Mouse (Mus musculus) kidney, postnatal 10 days (tissue): ENCODE data around the gene Clec2l.

Experiments used
- DNase-seq: peaks from one replicate; pipeline ENCODE4 v3.0.0; 2021; ENCODE audit warnings: mixed read lengths

Gene Clec2l

DNA sequence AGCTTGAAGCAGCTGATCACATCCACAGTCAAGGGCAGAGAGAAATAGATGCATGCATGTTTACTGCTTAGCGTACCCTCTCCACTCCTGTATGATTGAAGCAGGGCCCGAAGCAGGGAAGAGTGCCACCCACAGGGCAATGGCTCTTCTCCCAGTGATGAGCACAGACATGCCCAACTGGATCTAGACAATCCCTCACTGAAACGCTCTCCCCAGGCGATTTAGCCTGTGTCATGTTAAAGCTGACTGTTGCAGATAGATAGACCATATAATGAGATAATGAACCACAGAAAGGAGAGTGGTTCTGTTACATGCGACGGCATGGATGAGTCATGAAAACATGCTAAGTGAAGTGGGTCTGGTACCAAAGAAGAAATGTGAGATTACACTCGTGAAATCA lies 8.4 kb downstream of the Clec2l start:
- DNase-seq: no peak

DNA sequence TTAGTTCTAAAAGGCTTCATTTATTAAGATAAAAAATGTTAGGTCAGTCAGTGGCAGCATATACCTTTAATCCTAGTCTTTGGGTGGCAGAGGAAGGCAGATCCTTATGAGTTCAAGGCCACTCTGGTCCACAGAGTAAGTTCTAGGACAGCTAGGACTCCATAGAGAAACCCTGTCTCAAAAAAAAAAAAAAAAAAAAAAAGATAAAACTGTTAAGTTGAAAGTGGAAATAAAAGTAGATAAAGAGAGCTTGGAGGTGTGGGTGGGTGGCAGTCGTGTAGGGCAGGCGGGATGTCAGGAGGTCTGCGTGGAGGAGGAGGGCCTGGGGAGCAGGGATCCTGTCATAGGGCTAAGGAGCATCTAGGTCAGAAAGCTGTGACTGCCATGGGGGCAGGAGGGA lies 9.1 kb downstream of the Clec2l start:
- no peak for DNase-seq

DNA sequence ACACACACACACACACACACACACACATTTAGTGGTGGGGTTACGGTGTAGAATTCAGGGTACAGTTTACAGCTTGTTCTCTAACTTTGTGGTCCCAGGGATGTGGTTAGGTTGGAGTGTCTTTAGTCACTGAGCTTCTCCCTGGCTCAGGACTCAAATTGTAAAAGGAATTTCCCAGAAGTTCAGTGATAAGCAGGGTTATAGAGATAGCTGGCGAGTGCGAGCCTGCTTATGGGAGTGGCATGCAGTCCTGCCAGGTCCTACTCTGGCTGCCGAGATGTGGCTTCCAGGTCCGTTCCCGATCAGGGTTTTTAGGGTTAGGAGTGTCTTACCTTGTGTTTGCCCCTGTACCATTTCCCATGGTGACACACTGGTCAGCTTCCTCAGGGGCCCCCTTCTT lies 13.3 kb downstream of the Clec2l start:
- no peak for DNase-seq

DNA sequence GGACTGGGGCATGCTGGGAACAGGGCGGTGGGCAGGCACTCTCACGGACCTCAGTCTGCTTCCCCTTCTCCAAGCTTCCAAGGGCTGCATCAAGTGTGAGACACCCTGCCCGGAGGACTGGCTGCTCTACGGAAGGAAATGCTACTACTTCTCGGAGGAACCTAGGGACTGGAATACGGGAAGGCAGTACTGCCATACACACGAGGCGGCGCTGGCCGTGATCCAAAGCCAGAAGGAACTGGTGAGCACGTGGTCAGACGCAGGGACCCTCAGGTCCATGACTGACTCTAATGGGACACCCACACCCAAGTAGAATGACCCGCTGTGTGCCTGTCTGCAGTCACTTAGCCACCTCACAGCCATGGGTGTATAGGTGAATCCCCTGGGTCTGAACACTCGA lies 13.9 kb downstream of the Clec2l start:
- peak; percentile 17 for DNase-seq

DNA sequence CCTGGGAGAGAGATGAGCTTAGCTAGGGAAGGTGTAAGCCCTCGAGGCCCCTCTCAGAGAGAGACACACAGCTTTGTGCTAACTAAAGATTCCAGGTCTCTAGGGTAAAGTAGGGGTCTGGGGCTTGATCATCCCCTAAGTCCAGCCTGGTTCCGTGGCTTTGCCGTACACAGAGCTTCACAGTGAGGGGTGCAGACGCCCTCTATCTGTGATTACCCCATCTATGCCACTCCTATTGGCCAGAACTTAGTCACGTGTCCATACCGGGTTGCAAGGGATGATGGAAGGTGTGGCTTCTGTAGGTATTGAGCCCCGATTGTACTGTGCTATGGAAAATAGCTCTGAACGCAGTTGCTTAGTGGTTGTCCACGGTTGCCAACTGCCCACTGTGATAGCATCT lies 14.8 kb downstream of the Clec2l start:
- no peak for DNase-seq

DNA sequence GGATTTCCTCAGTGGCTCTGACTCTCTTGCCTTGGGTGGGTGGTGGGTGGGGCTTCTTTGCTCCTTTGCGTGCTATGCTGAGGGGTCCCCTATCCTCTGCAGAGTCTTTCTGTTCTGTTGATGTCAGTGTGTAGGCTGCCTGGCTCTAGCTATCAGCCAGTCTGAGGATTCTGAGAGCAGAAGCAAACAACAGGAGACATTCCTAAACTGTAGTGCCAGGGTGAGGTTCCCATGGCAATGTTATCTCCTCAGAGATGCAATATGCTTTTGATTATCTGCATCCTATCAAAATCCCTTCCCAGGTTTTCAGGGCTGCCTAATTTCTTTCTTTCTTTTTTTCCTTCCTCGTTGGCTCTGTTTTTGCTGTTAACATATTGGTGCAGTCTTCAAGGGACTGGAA lies 19.7 kb downstream of the Clec2l start:
- no peak for DNase-seq

DNA sequence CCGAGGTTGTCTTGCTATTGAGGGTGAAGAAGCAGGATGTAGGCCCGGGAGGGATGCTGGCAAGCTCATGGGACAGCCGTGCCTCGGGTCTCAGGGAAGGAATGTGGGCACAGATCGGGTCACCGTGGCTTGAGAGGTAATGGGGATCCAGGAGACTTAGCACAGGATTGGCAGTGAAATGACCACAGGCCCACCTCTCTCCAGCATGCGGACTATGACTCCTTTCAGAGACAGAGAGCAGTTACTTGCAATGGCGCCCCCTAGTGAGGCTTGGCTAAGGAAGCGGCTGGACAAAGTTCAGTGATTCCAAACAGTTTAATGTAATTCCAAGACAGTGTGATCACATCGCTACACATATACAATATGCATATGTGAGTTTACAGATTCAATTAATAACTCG lies 24.3 kb downstream of the Clec2l start:
- peak; percentile 60 for DNase-seq

DNA sequence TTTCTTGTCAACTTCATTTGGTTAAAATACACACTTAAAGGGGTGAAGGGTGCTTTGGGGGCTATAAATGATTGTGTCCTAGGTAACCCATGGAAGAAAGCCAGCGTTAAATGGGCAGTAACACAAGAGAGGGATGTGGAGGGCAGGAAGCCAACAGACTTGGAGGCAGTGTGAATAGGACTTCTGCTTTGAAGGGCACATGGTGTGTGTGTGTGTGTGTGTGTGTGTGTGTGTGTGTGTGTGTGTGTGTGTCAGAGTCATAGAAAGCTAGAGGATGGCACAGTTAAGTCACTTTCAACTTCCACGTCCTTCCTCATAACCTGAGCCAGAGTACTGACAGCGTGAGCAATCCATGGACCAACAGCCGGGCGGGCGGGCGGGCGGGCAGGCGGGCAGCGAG lies 26.0 kb downstream of the Clec2l start:
- DNase-seq: no peak

DNA sequence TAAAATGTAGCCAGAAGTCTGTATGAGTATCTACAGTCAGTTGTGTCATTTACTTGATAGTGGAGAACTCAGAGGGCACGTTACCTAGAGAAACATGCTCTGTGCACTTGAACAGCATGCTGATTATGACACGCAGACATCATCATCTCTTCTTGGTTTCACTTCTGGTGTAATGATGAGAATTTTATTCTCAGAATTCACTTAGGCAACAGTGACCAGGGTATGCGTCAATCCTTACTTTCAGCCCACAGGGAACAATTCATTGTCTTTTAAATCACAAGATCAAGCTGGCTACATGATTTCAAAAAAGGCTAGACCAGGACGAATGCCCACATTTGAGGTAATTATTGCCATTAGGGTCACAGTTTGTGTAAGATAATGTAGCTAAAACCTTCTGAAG lies 27.7 kb downstream of the Clec2l start:
- no peak for DNase-seq

DNA sequence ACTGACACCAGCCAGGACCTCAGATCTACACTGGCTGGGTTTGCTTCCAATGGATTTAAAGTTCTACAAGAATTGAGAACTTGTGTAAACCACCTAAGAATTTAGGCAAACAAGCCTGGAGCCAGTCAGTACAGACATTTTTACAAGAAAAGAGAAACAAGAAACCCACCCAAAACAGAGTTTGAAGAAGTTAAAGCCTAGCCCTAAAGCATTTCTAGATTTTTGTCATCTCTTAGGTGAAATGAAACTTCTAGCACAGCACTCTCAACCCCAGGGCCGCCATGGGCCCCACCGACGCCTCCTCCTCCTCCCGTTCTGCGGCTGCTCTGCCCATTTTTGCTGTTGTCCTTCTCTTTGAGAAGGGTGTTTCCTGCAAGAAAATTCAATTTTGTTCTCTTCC lies 28.2 kb downstream of the Clec2l start:
- no peak for DNase-seq

DNA sequence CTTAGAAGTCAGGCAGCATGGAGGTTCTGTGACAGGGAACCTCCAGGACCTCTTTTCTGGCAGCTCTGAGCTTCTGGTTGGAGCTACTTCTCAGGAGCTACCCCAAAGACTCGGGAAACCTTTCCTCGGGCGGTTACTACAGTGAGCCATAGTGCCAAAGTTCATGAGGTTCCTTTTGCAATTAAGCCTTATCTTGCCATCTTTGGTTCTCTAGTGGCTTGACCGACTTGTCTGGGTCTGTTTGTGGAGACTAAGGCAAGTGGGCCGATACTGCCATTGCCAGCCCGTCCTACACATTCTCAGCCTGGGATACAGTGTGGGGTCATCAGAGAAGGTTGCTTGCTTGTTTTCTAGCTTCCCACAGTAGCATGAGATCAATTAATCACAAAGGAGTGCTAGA lies 29.7 kb downstream of the Clec2l start:
- DNase-seq: no peak

DNA sequence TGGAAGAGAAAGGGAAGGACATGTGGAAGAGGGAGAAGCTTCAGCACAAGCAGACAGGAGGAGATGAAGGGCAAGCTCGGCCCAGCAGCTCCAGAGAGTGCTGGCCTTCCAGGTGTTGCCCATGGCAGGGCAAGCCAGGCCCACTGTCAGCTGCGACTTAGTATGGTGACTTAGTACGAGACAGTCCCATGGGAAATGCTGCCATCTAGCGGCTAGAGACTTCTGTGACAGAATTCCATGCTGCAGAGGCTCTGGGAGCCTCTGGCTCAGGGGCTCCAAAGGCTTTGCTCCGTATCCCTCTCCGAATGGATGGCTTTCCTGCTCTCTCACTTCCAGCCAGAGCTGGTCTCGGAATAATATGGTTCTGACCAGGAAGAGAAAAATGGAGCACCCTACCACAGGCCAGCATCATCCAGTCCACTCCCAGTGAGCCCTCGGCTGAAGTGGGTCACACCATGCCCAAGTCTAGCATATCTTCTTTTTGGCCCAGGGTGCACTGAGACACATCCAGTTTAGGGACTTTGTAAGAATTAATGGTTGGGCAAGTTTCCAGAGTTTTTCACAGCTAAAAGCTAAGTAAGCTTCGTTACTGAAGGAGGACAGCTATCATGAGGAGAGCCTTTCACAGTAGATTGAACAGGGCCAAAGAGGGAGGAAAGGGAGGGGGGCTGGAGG lies 32.6 kb downstream of the Clec2l start:
- peak; percentile 92 for DNase-seq

DNA sequence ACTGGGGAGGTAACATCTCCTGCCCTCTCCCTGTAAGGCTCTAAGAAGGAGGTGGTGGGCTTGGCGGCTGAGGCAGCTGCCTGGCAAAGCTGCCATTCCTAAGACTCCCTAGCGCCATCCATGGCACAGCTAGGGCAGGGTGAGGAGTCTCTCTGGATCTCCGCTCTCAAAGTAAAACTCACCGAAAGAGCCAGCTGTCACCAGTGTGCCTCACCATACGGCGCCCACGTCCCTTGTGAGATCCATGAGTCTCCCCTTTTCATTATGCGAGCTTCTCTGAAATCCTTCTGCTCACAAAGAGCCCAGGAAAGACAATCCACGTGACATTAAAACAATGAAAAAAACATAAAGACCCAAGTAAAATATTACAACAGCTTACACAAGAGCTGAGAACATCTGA lies 33.7 kb downstream of the Clec2l start:
- DNase-seq: no peak

DNA sequence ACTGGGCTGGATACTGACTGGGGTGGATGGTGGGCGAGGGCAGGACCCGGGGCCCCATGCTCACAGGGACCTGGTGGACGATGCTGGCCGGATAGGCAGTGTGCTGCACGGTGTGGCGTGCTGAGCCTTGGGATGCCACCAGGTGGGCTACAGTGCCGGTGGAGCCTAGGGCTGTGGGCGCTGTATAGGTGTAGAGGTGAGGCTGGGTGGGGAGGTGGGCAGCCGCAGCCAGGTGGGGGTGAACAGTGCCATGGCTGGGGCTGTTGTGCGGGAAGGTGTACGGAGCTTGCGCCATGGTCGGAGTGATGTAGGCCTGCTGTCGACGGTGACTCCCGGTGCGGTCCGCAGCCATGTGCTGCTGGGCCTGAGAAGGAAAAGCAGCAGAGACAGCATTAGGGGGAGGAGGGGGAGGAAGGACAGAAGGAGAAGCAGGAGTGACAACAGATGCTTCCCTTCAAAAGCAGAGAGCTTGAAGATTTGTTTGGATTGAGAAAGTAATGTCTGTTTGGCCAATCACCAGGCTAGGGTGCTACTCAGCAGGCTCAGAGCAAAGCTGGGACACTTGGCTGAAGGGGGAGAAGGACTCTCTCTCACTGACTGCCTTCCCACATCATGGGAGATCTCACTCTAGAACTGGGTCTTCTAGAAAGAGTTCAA lies 35.5 kb downstream of the Clec2l start:
- peak; percentile 34 for DNase-seq

DNA sequence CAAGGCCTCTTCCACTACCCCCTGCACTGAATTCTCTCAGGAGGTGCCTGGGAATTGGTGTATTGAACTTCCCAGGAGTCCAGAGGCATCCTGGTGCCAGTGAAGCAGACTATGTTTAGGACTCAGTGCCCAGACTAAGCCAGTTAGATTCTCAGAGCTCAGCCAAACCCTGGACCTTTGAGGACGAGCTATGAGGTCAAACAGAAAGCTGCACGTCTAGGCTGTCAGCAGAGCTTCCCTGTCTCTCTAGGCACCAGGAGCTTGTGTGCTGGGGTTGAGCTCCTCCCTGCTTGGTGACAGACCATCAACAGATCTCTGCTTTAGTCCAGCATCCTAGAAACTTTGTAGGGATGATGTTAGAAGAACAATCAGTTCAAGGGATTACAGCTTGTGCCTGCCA lies 38.6 kb downstream of the Clec2l start:
- DNase-seq: no peak

DNA sequence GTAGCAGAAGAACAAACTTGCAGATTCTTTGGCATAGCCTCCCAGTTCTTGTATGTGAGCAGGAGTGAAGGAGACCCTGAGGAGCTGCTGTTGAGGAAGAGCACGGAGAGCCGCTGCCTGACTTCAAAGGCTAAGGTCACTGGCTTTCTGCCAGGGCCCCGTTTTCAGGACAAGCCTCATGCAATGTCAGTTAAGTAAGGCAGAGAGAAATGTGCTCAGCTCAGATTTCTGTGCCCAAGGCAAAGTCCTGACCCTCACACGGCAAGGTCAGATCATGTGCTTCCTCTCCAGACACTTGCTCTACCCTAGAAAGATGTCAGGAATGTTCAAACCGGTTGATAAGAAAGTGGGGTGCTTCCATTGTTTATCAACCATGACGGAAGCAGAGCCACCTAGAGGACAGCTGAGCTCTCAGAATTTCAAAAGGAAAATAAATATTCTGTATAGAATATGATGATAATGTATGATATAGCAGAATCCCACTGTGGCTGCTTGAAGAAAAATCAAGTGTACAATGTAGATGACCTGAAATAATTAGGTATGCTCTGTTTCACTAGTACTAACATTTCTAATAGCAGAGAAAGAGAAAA lies 40.0 kb downstream of the Clec2l start:
- peak; percentile 70 for DNase-seq

DNA sequence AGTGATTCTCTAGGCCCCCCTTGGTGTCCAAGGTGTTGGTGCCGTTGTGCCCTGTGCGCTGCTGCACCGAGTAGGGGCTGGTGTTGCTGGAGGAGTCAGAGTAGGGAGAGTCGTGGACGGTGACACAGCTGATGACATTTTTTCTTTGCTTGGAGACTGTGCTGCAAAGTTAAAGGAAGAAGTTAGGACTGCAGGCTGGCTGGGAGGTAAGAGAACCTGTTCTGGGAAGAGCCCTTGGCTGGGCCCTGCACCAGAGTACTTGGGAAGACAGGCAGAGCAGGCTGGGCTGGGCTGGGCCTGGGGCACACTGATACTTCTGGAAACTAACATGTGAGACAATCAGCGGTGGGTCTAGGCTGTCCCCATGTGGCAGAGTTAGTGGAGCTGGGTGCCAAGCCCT lies 40.7 kb downstream of the Clec2l start:
- DNase-seq: no peak

DNA sequence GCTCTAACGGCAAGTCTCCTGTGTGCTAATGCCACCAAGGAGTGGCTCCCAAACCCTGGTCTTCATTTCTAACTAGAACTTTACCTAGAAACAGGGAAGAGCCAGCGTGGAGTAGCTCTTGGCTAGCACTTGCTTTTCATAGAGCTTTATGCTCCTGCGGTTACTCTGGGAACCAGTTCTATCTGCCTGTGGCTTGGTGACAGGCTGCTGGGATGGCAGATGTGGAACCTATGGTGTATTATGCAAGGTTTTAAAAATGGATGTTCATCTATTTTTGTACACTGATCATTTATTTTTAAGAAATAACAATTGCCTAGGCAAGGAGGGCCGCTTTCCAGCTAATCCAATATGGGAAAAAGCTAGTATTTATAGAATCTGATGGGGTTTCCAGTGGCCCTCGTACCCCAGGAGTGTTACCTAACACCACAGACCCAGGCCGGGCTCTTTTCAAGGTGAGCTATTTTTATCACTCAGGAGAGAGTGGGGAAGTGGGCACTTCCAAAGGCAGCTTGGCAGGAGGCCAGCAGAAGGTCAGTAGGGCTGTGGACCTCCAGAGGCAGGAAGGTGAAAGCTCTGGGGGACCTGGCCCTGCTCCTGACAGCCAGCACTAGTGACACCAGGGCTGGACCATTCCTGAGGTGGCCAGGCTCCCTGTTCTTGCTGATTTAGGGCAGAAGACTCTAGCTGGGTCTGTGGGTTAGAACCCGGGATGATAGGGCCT lies 41.6 kb downstream of the Clec2l start:
- peak; percentile 71 for DNase-seq

DNA sequence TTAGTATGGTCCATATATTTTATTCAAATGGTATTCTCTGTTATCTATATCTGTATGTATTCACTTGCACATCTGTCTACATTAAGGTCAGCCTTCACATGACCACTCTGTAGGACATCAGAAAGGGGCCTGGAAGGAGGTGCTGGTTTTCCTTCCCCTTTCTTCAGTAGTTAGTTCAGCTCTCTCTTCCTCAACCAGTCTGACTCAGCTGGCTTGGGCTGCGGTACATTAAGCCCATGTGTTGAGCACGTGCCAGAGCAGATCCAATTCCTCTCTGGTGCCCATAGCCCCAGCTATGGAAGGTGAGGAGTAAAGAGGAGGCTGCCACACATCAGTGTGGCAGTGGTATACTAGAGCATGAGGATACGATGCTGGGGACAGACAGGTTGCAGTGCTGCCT lies 47.6 kb downstream of the Clec2l start:
- DNase-seq: no peak

DNA sequence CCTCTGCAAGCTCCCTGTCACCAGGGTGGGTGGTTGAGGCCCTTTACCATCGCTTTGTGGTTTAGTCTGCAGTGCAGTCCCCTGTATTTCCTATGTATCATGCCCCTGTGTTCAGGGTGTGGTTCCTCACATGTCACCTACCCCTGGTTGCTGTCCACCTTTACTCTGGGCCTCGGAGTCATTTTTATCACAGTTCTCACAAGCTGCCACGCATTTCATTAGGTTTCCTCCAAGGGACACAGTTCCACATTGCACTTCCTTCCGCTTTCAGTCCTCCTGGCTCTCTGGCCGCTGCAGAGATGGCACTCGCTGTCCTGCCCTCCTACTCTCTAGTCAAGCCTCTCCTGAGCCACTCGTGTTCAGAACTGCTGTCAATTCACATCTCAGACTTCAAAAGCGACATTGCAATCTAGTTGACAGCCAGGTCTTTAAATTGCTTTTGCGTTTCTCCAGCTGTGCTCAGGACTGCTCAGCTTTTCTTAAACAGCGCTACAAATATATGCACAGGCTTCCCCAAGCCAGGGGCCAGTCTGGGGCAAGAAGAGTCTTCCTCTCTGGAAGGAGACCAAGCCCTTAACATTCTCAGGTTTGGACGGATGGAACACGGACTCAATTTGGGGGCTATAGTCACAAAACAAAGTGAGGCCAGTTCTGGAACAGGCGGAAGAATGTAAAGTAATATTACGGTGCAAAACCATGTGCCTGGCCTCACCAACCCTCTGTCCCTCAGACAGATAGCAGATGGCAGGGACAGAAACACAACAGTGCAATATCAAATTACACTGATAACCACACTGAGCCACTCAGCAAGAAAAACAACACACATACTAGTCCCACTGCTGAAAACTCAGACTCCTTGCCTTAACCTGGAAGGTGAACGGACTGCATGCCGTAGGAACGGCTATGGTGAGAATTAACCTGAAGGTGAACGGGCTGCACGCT lies 51.4 kb downstream of the Clec2l start:
- DNase-seq: no peak

DNA sequence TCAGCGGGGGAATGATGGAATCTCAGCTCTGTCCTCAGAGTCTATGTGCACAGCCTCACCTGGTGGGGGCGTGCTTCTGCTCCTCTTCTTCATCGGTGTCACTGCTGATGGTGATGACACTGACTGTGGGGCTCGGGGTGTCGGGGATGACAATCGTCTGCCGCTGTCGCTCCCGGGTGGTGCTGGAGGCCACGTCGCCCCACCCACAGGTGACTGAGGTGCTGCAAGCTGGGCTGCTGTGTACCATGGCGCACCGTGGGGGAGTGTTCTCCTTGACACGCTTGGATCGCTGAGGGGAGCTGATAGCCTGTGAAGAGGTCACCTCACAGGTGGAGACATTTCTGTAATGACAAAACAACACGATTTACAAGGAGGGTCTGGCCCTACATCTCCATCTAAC lies 53.0 kb downstream of the Clec2l start:
- no peak for DNase-seq

DNA sequence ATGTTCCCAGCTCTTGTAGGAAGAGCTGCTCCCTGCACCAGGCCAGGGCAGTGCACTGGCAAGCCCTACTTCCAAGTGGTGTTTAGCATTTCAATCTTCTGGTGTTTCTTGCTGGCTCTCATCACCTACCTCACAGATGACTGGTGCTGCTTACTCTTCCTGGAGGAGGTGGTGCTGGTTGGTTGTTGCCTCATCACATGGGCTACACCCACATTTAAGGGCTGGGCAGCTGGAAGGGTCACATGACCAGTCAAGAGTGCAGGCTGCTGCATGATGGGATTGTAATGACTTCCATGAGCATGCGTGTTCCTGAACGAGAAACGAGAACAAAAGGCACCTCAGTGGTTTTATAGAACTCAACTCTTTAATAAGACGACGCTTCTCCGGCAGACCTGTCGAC lies 55.8 kb downstream of the Clec2l start:
- no peak for DNase-seq

DNA sequence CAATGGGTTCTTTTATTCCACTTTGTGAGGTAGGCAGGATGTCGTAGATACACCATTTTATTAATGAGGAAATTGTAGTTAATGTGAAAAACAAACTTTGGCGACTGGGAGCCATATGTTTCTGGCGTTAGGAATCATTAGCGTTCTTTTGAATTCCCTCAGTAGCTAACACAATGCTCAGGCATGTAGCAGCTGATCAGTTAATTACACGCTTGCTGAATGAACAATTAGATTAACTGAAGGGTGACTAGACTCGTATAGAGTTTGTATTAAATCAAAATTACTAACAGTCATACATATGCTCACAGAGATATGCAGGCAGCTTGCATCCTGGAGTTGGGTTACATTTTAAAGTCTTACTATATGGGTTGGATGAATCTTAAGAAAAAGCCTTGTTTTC lies 56.4 kb downstream of the Clec2l start:
- no peak for DNase-seq
